Mouse (Mus musculus) bone marrow, adult 2 months (tissue): ENCODE data around the gene Ear6.
"Not testable (repeated sequence)": the region's sequence is repeated elsewhere in the genome, so short reads cannot be mapped to it uniquely, and the experiment has no call there.

Source experiments
- CTCF ChIP-seq: fragments of 200-500 bp; IDR thresholded peaks from 2 replicates; pipeline ENCODE4 v1.5.1; 2011; ENCODE audit warnings: low read length, control low read depth; ENCODE audit not compliant: control insufficient read depth, insufficient read depth
- POLR2A ChIP-seq: fragments of 200-500 bp; IDR thresholded peaks from 2 replicates; pipeline ENCODE4 v1.6.1; 2011; ENCODE audit warnings: low read depth, mild to moderate bottlenecking, control low read depth, low read length, borderline replicate concordance; ENCODE audit not compliant: control insufficient read depth

- TF ChIP-seq POLR2A, result not testable (repeated sequence)
- 0 out of 2 replicates have a peak, but pooled peaks have one; percentile 29 for TF ChIP-seq CTCF
Measured at GRCm38 (mm10) chr14:51827842-51828241, 25.7 kb upstream of the Ear6 start.
